Mouse (Mus musculus) gonadal fat pad, adult 2 months (tissue): Measurements from ENCODE around the gene Cd37. TPM values are rescaled to one million over a fixed set of nuclear protein-coding genes. Genes with fewer than 3 reads are reported as not detected.

ENCODE experiments used
- DNase-seq: peaks from one replicate; pipeline ENCODE4 v3.0.0-alpha.2; 2012; ENCODE audit warnings: low read depth
- polyA plus RNA-seq: library from polyadenylated mRNA; depleted of rRNA; stranded (reverse); fragments of >200 nt; gene quantifications from 2 replicates; pipeline ENCODE4 v1.2.3, GENCODE M21; 2012

The Cd37 gene
- polyA plus RNA-seq, 1 experiment: 24.3 TPM

DNA sequence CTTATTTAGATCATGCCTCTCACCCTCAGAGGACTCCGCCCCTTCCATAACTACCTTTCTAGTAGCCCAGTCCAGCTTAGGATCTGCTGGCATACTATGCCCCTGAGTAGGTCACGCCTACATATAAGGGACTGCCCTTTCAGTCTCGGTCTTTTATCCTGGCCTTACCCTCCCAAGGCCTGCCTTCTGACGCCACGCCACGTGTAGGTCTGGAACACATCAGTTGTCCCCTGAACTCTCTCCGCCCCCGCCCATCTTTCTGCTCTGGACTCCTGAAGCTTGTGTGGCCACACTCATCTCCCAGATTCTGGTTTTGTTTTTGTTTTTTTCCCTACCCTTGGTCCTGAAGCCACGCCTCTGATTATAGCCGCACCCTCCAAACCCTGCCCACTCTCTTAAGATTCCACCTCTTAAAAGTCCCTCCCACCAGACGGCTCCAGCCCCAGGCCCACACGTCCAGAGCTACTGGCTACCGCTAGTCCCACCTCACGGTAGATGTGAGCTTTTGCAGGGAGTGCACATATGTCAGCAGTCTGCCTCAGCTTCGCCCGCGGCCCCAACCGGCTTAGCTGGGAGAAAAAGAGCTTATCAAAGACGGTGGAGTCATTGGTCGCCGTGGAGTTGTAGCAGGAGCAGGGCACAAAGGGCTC is 3.9 kb downstream of the Cd37 start:
- no peak for DNase-seq

DNA sequence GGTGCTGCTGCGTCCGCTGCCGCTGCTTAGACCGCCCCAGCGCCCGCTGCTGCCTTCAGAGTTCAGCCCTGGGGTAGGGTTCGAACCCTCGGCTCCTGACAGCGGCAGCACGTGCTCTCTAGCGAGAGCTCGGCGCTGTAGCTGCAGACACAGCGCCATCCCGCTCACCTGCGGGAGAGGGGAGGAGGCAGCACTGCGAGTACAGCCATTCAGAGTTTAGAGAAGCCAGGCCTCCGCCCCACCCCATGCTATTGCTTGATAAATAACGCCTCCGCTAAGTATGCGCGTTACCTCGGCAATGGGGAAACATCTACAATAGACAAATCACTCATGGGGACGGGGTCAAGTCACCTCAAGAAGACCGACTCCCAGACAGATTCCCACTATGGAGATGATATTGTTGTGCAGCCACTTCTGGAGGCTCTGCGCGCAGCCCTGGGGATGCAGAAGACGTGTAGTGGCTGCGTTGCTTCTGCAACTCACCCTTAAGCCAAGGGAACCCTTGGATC is 4.5 kb downstream of the Cd37 start:
- DNase-seq: no peak

DNA sequence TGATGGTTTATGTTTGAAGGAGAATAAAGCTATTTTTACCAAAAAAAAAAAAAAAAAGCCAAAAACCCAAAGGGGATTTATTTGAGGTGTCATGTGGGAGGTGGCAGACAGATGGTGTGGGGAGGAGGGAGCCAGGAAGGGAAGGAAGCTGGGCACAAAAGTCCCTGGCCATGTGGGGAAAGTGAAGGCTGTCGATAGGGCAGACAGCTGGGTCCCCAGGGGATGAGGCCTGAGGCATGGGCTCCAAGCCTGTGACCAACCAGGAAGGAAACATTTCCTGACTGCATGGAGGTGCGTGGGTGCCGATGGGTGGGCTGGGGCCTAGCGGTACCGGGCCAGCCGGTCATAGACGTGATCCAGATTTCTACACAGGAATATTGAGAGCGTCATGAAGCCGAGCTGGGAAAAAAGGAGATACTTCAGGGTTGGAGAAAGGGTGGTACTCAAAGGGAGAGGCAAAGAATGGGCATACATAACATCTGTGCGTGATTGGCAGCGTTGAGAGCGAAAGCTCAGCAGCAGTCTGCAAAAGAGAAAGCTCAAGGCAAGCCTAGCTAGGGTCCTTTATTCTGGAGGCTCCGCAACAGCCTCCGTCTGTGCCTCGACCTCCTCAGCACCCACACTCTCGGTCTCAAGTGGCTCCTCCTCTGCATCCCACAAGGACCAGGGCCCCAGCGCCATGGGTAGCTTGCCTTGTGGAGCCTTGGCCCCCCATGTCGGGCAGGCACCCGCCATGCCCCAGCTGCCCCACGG is 5.2 kb downstream of the Cd37 start:
- DNase-seq: no peak

DNA sequence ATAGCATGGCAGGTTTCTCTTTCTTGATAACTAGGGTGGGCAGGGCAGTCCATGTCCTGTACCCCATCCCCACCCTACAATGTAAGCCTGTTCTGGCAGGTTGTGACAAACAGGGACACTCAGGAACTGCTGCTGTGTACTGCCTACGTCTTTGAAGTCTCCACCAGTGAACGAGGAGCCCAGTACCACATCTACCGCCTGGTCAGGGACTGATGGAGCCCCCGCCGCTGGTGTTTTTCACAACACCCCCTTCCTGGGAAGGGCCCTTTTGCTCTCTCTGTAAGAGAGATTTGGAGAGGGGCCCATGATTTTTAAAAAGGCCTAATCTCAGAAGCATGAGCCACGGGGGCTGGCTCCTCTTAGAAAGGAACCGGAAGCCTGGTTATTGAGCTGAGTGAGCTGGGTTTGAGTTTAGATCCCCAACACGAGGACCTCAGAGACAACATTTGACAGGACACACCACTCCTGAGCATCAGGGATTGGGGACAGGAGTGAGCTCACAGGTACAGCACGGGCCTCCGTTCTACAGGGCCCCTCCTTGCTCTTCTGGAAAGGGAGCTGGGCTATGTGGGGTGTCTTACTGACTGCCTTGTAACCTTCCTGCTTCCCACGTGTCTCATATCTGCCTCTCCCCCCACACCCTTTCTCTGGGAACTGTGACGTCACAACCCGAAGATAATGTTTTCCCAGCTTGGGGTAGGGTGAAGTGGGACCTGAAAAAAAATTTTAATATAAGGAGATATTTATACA is 6.0 kb downstream of the Cd37 start:
- no peak for DNase-seq

DNA sequence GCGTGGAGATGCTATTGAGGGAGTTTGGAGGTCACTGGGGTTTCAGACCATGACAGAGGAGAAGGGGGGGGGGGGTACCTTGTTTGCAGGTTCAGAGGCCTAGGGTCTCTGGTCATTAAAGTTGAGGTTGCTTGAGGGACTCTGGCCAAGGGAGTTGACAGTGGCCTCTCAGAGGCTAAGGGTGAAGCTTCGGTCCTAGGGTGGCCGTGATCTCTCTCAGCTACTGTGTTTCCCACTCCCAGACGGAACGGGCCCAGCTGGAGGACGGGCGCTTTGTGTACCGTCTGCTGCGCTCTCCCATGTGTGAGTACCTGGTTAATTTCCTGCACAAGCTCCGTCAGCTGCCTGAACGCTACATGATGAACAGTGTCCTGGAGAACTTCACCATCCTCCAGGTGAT is 7.0 kb downstream of the Cd37 start:
- DNase-seq: no peak

GRCm38 (mm10) chr7:45231192-45231591 is 7.7 kb downstream of the Cd37 start:
- no peak for DNase-seq

GRCm38 (mm10) chr7:45229459-45230203 is 9.3 kb downstream of the Cd37 start:
- DNase-seq: no peak

DNA sequence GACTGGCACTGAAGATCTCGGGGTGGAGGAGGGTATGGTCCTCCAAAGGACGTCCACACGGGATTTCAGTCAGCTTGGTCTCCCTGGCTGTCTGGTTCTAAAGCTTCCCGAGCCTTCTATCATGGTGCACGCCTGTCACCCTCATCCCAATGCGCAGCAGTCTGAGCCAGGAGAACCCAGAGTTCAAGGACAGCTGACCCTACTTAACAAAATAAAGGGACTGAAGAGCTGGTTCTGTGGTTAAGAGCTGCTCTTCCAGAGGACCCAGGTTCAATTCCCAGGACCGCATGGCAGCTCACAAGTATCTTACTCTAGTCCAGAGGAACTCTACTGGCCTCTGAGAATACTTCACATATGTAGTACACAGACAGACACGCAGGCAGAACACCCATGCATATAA is 9.9 kb downstream of the Cd37 start:
- no peak for DNase-seq

DNA sequence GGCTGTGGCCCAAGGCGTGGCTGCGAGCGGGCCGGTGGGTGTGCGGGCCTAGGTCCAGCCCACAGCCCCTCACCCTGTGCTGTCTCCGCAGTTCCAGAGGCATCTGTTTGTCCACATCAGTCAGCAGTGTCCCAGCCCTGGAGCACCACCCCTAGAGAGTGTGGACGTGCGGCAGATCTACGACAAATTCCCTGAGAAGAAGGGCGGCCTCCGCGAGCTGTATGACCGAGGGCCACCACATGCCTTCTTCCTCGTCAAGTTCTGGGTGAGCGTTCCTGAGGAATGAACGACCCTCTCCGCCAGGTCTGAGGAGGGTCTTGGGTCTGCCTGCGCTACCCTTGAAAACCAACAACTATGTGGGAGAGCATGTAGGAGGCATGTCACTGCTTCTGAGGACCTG is 10.4 kb downstream of the Cd37 start:
- DNase-seq: no peak

DNA sequence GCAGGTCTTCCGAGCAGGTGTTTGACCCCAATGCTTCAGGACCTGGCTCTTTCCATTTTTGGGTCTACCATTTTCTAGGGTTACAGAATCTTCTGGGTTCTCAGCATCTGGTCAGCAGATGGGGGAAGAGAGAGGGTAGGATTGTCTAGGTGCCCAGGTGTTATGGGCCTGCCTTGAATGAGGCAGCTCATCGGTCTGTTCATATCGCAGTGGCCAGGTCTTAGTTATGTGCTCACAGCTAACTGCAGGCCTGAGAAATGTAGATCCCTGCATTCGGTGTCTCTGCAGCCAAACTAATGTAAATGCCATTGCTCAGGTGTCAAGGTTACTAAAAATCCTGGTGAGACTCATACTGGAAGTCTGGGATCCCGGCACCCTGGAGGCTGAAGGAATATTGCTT is 12.5 kb downstream of the Cd37 start:
- DNase-seq: no peak

DNA sequence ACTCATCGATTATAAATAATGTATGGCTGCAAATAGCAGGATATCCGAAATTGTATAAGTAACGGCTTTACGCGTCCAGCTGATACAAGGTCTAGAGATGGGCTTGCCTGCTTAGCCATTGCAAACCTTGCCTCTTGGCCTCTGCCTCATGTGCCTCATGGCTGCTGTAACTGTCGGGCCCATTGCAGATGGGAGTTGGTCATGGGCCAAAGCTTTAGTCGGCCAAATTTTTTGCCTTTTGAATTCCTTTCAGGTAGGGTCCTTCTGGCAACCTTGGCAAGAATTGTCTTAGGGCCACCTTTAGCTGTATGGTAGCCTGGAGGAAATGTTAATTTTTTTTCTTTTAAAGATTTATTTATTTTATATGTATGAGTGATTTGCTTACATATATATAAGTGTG is 14.1 kb downstream of the Cd37 start:
- no peak for DNase-seq

GRCm38 (mm10) chr7:45221680-45222079 is 17.2 kb downstream of the Cd37 start:
- DNase-seq: no peak

DNA sequence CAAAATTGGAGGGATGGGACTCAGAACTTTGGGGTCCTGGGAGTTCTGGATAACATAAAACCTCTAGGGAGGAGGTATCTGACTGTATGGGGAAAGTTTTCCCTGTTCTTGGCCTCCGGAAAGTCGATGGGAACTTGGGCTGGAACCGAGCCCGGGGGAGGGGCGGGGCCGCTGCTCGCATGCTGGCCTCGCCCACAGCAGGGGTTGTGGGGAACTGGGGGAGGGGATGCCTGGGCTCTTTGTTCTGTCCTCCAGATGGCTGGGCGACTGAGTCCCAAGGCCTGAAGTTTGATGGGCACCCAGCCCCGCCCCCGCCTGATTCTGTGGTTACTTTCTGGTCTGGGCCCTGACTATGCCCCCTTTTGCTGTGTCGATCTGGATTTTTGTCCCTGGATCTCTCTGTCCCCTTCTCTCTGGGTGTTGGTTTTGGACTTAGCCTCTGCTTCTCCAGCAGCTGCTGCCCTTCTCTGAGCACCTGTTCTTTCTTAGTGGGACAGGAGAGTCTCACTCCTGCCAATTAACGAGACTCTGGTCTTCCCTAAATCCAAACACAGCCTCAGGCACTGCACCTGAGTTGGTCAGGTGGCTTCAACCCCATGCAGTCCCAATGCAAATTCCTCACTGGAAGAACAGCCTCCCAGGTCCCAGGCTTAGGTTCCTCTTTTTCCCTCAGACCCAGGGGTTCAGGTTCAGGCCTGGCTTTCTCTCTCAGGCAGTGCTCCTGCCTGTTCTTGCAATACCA is 22.3 kb downstream of the Cd37 start:
- DNase-seq: no peak

- DNase-seq: no peak
Observed at GRCm38 (mm10) chr7:45215673-45216441, 23.1 kb downstream of the Cd37 start, which contains the start of gene Tead2. Gene Tead2 (plus strand): TSS chr7:45215753.

- no peak for DNase-seq
Observed at GRCm38 (mm10) chr7:45213708-45214107, 25.2 kb downstream of the Cd37 start.

DNA sequence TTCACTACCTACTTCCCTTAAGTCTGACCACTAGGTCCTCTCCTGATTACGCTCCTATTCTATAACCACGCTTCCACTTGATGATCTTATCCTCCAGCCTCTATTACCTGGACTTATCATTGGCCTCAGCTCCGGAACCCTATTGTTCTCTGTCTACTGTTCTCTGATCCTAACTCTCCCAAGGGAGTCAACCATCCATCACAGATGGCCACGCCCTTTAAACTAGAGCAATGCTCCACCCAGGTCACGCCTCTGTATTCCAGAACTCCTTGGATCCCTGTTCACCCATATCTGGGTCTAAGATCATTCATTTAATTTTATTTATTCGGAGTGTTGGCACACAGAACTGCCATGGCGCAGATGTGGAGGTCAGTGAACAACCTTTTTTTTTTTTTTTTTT is 26.6 kb downstream of the Cd37 start:
- no peak for DNase-seq

- no peak for DNase-seq
Observed at GRCm38 (mm10) chr7:45211851-45212251, 27.1 kb downstream of the Cd37 start, which contains the start of gene Dkkl1. Gene Dkkl1 (minus strand): TSS chr7:45212147.

DNA sequence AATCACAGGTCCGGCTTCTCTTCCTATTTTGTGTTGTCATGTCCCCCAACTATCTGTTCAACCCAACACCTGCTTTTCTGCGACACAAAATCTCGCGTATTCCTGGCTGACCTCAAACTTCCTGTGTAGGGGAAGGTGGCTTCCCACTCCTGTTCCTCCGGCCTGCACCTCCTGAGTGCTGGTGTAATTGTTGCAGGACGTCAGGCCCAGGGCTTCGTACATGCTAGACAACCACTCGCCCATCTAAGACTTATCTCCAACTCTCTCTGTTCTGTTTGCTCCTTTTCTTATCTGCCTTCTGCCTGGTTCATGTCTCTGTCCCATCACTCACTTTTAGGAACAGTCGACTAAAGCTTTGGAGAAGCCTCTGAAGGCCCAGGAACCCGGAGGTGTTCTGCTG is 27.8 kb downstream of the Cd37 start:
- no peak for DNase-seq

DNA sequence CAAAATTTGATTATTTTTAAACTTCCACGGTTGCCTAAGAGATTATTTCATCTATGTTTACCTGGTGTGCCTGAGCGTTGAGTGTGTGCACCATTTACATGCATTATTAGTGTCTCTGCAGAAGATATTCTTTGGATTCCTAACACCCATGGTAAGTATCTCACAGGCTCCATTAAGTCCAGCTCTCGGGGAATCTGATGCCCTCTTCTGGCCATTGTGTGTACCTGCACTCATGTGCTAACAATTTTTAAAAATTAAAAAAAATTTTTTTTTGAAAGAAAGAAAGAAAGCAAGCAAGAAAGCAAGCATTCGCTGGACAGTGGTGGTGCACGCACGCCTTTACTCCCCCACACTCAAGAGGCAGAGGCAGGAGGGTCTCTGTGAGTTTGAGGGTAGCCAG is 30.7 kb downstream of the Cd37 start:
- DNase-seq: no peak

DNA sequence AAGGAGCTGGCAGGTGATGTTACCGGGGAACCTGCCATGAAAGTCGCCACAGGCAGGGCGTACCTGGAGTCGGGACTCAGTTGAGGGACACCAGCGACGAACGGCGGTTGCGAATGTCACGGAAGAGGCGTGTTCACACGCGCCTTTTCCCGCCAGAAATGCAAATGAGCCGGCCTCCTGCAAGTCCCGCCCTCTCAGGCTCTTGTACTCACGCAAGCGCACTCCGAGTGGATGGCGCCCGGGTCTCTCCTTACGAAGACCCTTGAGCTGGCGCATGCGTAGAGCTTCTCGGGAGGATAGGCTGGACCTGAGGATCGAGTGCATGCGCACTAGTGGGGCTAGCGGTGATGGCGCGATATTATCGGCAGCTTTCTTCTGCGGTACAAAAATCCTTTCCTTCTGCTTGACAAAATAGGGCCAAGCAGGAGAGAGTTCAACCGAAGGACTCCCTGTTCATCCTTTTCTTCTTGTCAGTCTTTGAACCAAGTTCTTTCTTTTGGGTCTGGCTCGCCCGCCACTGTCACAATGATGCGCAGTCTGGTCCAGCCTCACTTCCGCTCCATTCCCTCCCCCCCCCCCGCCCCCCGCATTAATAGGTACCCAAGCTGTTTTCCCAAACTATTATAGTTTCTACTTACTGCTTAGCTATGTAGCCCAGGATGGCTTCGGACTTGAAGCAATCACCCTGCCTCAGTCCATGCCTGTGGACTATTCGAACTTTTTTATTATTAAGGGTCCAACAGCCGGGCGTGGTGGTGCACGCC is 34.4 kb downstream of the Cd37 start, which contains the start of gene Ccdc155:
Ccdc155 (minus strand) TSS at position 513 of the 764 bp plus-strand sequence.
- no peak for DNase-seq
